Mouse (Mus musculus) heart, embryonic 13.5 days (tissue): ENCODE measurements around the gene Coro6. TPM values are rescaled to one million over a fixed set of nuclear protein-coding genes. Genes with fewer than 3 reads are reported as not detected.

Source experiments
- ATAC-seq: fragments of 200-750 bp; cut with Nextera tagmentation; 2 replicates; pipeline ENCODE4 v1.8.0; 2017; ENCODE audit warnings: moderate TSS enrichment; ENCODE audit not compliant: insufficient number of reproducible peaks, low FRiP score, low TSS enrichment; ENCODE audit errors: extremely low read depth
- H3K27ac ChIP-seq: fragments of 300-500 bp; sonication (generic); replicated peaks from 2 replicates; pipeline ENCODE4 v1.5.1; 2015; ENCODE audit warnings: moderate library complexity, mild to moderate bottlenecking, inconsistent platforms
- H3K27me3 ChIP-seq: fragments of 300-500 bp; sonication (generic); replicated peaks from 2 replicates; pipeline ENCODE4 v1.6.1; 2015; ENCODE audit warnings: mild to moderate bottlenecking, inconsistent platforms
- H3K36me3 ChIP-seq: fragments of 300-500 bp; sonication (generic); 2 replicates; pipeline ENCODE4 v1.6.1; 2015; ENCODE audit warnings: mild to moderate bottlenecking, inconsistent platforms
- H3K4me1 ChIP-seq: fragments of 300-500 bp; sonication (generic); 2 replicates; pipeline ENCODE4 v1.6.1; 2015; ENCODE audit warnings: inconsistent platforms
- H3K4me2 ChIP-seq: fragments of 300-500 bp; sonication (generic); 2 replicates; pipeline ENCODE4 v1.6.1; 2015; ENCODE audit warnings: inconsistent platforms, mild to moderate bottlenecking, moderate library complexity
- H3K4me3 ChIP-seq: fragments of 300-500 bp; sonication (generic); 2 replicates; pipeline ENCODE4 v1.5.1; 2015; ENCODE audit warnings: moderate library complexity, mild to moderate bottlenecking, inconsistent platforms
- H3K9ac ChIP-seq: fragments of 300-500 bp; sonication (generic); 2 replicates; pipeline ENCODE4 v1.6.1; 2015; ENCODE audit warnings: inconsistent platforms, mild to moderate bottlenecking, moderate library complexity
- H3K9me3 ChIP-seq: fragments of 300-500 bp; sonication (generic); 2 replicates; pipeline ENCODE4 v1.6.1; 2016; ENCODE audit warnings: inconsistent platforms
- WGBS: fragments of 180-500 bp; shearing (Covaris S2); methylation state at CpG from one replicate; pipeline ENCODE4 v1.1.7; 2015; ENCODE audit warnings: mixed read lengths; 5-methylcytosine and 5-hydroxymethylcytosine counted together
- polyA plus RNA-seq: library from polyadenylated mRNA; unstranded; fragments of >200 nt; fragmentation: Nextera tagmentation; extraction: Ambion mirVana; gene quantifications from 2 replicates; pipeline ENCODE4 v1.2.1, GENCODE M21; 2015

The Coro6 gene
- polyA plus RNA-seq, 1 experiment from 2014 or later, result 28.8 TPM

GRCm38 (mm10) chr11:77514832-77515636 lies 52.8 kb downstream of the Coro6 start, which contains the start of gene Abhd15:
TSS of gene Abhd15 (plus strand) at chr11:77515121.
- under 1% methylated on average over 60 of the region's 72 CpGs for WGBS
- H3K36me3 ChIP-seq, result peaks cover 7% of the 10 kb centered on the region
- no peaks in the 10 kb centered on the region for H3K9me3 ChIP-seq
- peak within 1 kb of the TSS; percentile 75 for H3K4me3 ChIP-seq
- H3K9ac ChIP-seq, result peak within 1 kb of the TSS; percentile 82
- peak within 1 kb of the TSS; percentile 71 for H3K27ac ChIP-seq
- peaks cover 40% of the 10 kb centered on the region for H3K4me1 ChIP-seq
- H3K27me3 ChIP-seq, result peaks cover 34% of the 10 kb centered on the region
- ATAC-seq, result 0 out of 2 replicates have a peak, but pooled peaks have one; percentile 32
- H3K4me2 ChIP-seq, result peak within 1 kb of the TSS; percentile 86

GRCm38 (mm10) chr11:77515637-77516552 lies 53.7 kb downstream of the Coro6 start, which contains the start of gene Trp53i13:
TSS of gene Trp53i13 (minus strand) at chr11:77515980.
- ATAC-seq, result no peak
- Histone ChIP-seq H3K4me3 (peak within 1 kb of the TSS; percentile 75), H3K9me3 (no peaks in the 10 kb centered on the region), H3K27me3 (peaks cover 34% of the 10 kb centered on the region), H3K4me1 (peaks cover 40% of the 10 kb centered on the region), H3K4me2 (peak within 1 kb of the TSS; percentile 86), H3K36me3 (no peaks in the 10 kb centered on the region), H3K27ac (peak within 1 kb of the TSS; percentile 48; the same call in 1 of the 2 replicates), H3K9ac (peak within 1 kb of the TSS; percentile 82)
- WGBS, result 11% methylated on average over 39 of the region's 39 CpGs

GRCm38 (mm10) chr11:77516553-77517425 lies 54.6 kb downstream of the Coro6 start:
- Histone ChIP-seq H3K9me3 (no peaks in the 10 kb centered on the region), H3K4me1 (peaks cover 38% of the 10 kb centered on the region), H3K4me3 (no peak overlapping the region), H3K27me3 (peaks cover 34% of the 10 kb centered on the region), H3K4me2 (no peak overlapping the region), H3K9ac (no peak overlapping the region), H3K27ac (no peak overlapping the region), H3K36me3 (no peaks in the 10 kb centered on the region)
- ATAC-seq, result no peak
- 74% methylated on average over 5 of the region's 5 CpGs for WGBS

- H3K27ac ChIP-seq, result no peak overlapping the region
- H3K36me3 ChIP-seq, result no peaks in the 10 kb centered on the region
- H3K4me2 ChIP-seq, result no peak overlapping the region
- H3K9me3 ChIP-seq, result no peaks in the 10 kb centered on the region
- WGBS, result 81% methylated on average over 25 of the region's 27 CpGs
- no peak overlapping the region for H3K4me3 ChIP-seq
- peaks cover 31% of the 10 kb centered on the region for H3K4me1 ChIP-seq
- no peak overlapping the region for H3K9ac ChIP-seq
- H3K27me3 ChIP-seq, result peaks cover 34% of the 10 kb centered on the region
- no peak for ATAC-seq
These were observed 56.0 kb downstream of the Coro6 start for GRCm38 (mm10) chr11:77518051-77518798.

- WGBS, result 44% methylated on average over 5 of the region's 5 CpGs
- 0 out of 2 replicates have a peak within 1 kb of the TSS, but pooled peaks have one; percentile 5 for H3K27ac ChIP-seq
- H3K4me1 ChIP-seq, result peaks cover 25% of the 10 kb centered on the region
- no peak within 1 kb of the TSS for H3K4me3 ChIP-seq
- H3K9me3 ChIP-seq, result no peaks in the 10 kb centered on the region
- no peak within 1 kb of the TSS for H3K9ac ChIP-seq
- H3K36me3 ChIP-seq, result no peaks in the 10 kb centered on the region
- no peak within 1 kb of the TSS for H3K4me2 ChIP-seq
- H3K27me3 ChIP-seq, result peaks cover 34% of the 10 kb centered on the region
- ATAC-seq, result no peak
These were observed 56.8 kb downstream of the Coro6 start, which contains the start of gene Gm10392 for GRCm38 (mm10) chr11:77519043-77519442. TSS of gene Gm10392 (minus strand) at chr11:77519198.

Other genes starting within 250 kb of the Coro6 start
- 17.5 and 18.7 TPM in 2 replicates for gene Ssh2, start 246.1 kb upstream of the Coro6 start, polyA plus RNA-seq
- gene Ankrd13b, start 27.3 kb downstream of the Coro6 start, polyA plus RNA-seq, result 2.6 and 3.3 TPM in 2 replicates
- 7.8 and 7.9 TPM in 2 replicates for gene Git1, start 31.2 kb downstream of the Coro6 start, polyA plus RNA-seq
- gene Abhd15, start 52.7 kb downstream of the Coro6 start, polyA plus RNA-seq, result 1.1 and 1.6 TPM in 2 replicates
- 23.5 and 27.7 TPM in 2 replicates for gene Trp53i13, start 53.6 kb downstream of the Coro6 start, polyA plus RNA-seq
- 0.11 TPM in 1 of 2 replicates, not detected in the other for gene Gm10392, start 56.8 kb downstream of the Coro6 start, polyA plus RNA-seq
- gene Taok1, start 145.4 kb downstream of the Coro6 start, polyA plus RNA-seq, result 10.1 and 11.8 TPM in 2 replicates
- 3.6 and 4.0 TPM in 2 replicates for gene Nufip2, start 223.7 kb downstream of the Coro6 start, polyA plus RNA-seq